Mouse (Mus musculus) c-Kit-negative CD71-positive TER-119-positive erythroid progenitor cells, embryonic 14.5 days (primary cell): ENCODE results near the gene Slc35d2.
"Not testable (repeated sequence)": the region's sequence is repeated elsewhere in the genome, so short reads cannot be mapped to it uniquely, and the experiment has no call there.

Experiments used
- DNase-seq: peaks from one replicate; pipeline ENCODE4 v3.0.0-alpha.2; 2013; ENCODE audit warnings: low read depth, low spot score

The Slc35d2 gene

GRCm38 (mm10) chr13:64053959-64054358 lies 75.2 kb downstream of the Slc35d2 start:
- DNase-seq = no peak

GRCm38 (mm10) chr13:64052281-64052680 lies 76.9 kb downstream of the Slc35d2 start:
- DNase-seq = not testable (repeated sequence)

GRCm38 (mm10) chr13:64050895-64051294 lies 78.3 kb downstream of the Slc35d2 start:
- DNase-seq = no peak

GRCm38 (mm10) chr13:64049535-64049934 lies 79.6 kb downstream of the Slc35d2 start:
- DNase-seq = no peak

- DNase-seq = no peak
These were observed 80.7 kb downstream of the Slc35d2 start for GRCm38 (mm10) chr13:64048467-64048866.
